Mouse (Mus musculus) kidney, adult 9 months (tissue): ENCODE measurements around the gene Myh9.

Source experiments
- DNase-seq: peaks from one replicate; pipeline ENCODE4 v3.0.0; 2022

Myh9 gene

GRCm38 (mm10) chr15:77782449-77783014, 59.4 kb downstream of the Myh9 start:
- peak; percentile 58 for DNase-seq

- peak; percentile 79 for DNase-seq
These were observed 66.6 kb downstream of the Myh9 start for GRCm38 (mm10) chr15:77775186-77775963.

- no peak for DNase-seq
These were observed 67.7 kb downstream of the Myh9 start for GRCm38 (mm10) chr15:77774303-77774702.

GRCm38 (mm10) chr15:77773099-77773915, 68.7 kb downstream of the Myh9 start:
- no peak for DNase-seq

- DNase-seq, result no peak
These were observed 71.0 kb downstream of the Myh9 start for GRCm38 (mm10) chr15:77770942-77771341.

DNA sequence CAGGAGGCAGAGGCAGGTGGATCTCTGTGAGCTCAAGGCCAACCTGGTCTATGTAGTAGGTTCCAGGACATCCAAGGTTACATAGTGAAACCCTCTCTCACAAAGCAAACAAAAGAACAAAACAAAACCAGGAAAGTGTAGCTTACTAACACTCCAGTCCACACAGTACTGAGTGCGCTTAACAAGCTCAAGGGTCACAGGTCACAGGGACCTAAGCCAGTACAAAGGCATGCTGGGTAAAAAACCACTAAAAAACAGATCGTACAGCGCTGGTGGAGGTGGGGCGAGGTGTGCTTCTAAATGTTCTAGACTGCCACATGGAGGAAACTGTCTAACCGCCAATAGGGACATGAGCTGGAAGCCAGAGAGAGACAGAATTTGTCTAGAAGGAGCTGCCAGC, 71.6 kb downstream of the Myh9 start:
- peak; percentile 46 for DNase-seq

DNA sequence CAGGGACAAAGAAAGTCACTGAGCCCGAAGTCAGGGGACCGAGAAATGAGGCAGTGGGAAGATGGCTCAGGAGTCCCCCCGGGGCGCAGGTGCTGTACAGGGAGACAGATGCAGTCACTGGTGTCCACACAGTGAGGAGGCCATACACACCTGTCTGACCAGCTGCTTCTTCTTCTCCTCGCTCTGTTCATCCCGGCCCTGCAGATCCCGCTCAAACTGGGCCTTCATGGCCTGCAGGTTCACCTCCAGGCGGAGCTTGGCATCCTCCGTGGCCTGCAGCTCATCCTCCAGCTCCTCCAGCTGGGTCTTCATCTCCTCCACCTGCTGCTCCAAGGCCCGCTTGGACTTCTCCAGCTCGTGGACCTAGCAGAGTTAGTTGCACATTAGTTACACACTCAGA, 75.0 kb downstream of the Myh9 start:
- DNase-seq, result no peak

GRCm38 (mm10) chr15:77765484-77766093, 76.4 kb downstream of the Myh9 start:
- no peak for DNase-seq

DNA sequence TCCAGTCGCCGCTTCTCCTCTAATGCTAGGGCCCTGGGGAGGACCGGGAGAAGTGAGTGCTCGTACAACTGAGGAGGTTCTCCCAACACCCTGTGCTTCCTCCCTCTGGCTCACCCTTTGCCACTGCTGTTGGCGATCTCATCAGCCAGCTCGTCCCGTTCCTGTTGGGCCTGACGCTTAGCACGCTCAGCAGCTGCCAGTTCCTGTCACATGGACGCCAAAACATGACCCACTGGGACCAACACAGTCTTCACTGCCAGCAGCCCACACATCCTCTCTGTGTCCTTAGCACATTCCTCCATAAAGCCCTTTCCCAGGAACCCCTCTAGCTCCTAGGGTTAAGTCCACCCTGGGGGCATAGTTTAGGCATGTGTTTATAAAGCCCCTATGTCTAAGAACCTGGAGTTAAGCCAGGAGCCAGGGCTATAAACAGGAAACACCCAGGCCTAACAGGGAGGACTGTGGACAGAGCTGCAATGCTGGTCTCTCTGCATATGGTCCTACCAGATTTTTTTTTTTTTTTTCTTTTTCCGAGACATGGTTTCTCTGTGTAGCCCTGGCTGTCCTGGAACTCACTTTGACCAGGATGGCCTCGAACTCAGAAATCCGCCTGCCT, 77.5 kb downstream of the Myh9 start:
- DNase-seq, result peak; percentile 69

- DNase-seq, result no peak
These were observed 78.3 kb downstream of the Myh9 start for GRCm38 (mm10) chr15:77763702-77764101.

DNA sequence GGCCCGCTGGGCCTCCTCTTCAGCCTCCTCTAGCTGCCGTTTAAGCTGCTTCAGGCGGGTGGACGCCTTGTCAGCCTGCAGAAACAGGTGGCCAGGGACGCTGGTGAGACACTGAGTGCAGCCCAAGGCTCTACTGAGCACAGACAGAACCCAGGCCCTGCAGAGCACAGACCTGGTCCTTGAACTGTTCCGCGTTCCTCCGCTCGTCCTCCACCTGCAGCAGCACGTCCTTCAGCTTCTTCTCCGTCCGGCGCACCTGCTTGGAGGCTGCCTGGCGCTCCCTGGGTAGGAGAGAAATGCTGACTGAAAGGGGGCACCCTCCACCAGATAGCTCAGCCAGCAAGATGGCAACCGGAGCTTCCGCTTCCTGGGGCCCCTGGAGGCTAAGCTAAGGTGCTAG, 78.9 kb downstream of the Myh9 start:
- DNase-seq, result no peak

GRCm38 (mm10) chr15:77761561-77762380, 80.2 kb downstream of the Myh9 start:
- DNase-seq, result peak; percentile 42

GRCm38 (mm10) chr15:77761083-77761482, 80.9 kb downstream of the Myh9 start:
- DNase-seq, result no peak

GRCm38 (mm10) chr15:77760037-77760436, 81.9 kb downstream of the Myh9 start:
- no peak for DNase-seq

DNA sequence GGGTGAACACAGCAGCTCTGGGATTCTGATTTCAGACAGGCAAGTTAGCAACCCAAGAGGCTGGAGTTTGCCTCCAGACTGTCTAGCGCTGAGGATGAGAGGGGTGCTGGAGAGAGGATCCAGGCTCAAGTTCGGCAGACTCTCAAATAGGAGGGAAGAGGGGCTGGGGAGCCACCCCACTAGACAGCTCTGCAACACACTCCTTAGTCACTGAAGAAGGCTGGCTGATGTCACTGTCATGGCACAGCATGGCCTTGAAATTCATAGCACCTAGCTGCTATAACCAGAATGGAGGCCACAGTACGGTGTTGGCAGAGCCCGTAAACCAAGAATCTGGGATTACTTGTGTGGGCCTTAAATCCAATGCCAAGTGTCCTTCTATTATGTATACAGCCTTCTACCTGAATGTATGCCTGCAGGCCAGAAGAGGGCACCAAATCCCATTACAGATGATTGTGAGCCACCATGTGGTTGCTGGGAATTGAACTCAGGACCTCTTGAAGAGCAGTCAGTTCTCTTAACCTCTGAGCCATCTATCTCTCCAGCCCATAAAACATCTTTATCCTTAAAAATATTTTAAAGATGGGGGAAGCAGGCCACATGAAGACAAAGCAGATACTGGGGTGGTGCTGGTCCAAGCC, 84.3 kb downstream of the Myh9 start:
- no peak for DNase-seq

DNA sequence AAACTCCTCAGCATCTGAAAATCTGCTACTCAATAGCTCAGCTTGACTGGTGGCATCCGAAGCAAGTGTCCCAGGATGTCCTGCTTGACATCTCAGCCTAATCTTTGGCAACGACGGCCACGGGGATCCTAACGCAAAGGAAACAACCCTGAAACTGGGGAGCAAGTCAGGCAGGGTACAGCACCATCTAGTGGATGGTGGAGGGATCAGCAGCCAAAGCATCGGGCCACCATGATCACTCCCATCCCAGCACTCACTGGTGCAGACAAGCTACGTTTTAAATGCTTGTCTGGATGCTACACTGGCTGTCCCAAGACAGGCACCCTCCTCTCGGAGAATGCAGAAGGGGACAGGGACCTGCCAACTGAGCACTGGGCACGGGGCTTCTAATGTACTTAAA, 85.1 kb downstream of the Myh9 start, which contains the start of gene Apol8:
Gene Apol8 (minus strand): TSS at position 156 of the 400 bp plus-strand sequence.
- DNase-seq, result peak; percentile 52

GRCm38 (mm10) chr15:77756081-77756480, 85.9 kb downstream of the Myh9 start:
- no peak for DNase-seq

DNA sequence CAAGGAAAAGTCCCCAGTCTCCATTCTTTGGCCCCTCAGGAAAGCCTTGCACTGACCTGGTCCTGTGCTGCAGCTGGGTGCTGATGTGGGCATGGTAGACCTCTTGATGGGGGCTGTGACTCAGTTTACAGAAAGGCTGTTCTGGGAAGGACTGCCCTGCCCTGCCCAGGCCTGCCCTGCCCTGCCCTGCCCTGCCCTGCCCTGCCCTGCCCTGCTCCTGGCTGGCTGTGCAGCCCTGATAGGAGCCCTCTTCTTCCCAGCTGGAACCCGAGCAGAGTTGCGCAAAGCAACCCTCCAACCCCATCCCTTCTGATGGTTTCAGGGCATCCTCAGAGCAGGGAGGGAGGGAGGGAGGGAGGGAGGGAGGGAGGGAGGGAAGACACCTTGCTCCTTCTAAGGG, 86.8 kb downstream of the Myh9 start:
- no peak for DNase-seq

GRCm38 (mm10) chr15:77752443-77752842, 89.5 kb downstream of the Myh9 start:
- no peak for DNase-seq

DNA sequence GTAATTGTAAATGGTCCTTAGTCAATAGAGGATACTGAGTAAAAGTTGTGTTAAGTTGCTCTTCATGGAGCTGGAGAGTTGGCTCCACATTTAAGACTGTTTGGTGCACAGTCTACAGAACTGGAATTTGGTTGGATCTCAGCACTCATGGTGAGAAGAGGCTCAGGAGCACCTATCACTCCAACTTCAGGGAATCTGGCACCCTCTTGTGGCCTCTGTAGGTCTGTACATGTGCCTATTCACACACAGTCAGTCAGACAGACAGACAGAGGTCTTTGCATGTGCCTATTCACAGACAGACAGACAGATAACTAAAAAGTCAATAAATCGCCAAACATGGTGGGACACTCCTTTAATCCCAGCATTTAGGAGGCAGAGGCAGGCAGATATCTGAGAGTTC, 91.5 kb downstream of the Myh9 start:
- peak; percentile 55 for DNase-seq

GRCm38 (mm10) chr15:77749717-77750116, 92.3 kb downstream of the Myh9 start:
- no peak for DNase-seq
